Mouse (Mus musculus): Measurements from ENCODE around the gene Arhgap21. TPM values are rescaled to one million over a fixed set of nuclear protein-coding genes. Genes with fewer than 3 reads are reported as not detected.

Gene Arhgap21
- polyA plus RNA-seq, 1 experiment from 2014 or later: 15.3 TPM

Other genes starting within 250 kb of the Arhgap21 start
- gene Enkur, start 236.5 kb upstream of the Arhgap21 start, polyA plus RNA-seq (2014; fragmentation: Nextera tagmentation; extraction: Ambion mirVana): 0.16 and 0.27 TPM in 2 replicates
- gene Thnsl1, start 236.8 kb upstream of the Arhgap21 start, polyA plus RNA-seq (2014; fragmentation: Nextera tagmentation; extraction: Ambion mirVana): 4.0 and 6.0 TPM in 2 replicates

Data from liver, embryonic 11.5 days (tissue).